Mouse (Mus musculus): ENCODE measurements around the gene Ublcp1.
A peak's percentile ranks its signal among the peaks of the same experiment; 100 is the strongest.
"Not testable (repeated sequence)": the region's sequence is repeated elsewhere in the genome, so short reads cannot be mapped to it uniquely, and the experiment has no call there.

The Ublcp1 gene

DNA sequence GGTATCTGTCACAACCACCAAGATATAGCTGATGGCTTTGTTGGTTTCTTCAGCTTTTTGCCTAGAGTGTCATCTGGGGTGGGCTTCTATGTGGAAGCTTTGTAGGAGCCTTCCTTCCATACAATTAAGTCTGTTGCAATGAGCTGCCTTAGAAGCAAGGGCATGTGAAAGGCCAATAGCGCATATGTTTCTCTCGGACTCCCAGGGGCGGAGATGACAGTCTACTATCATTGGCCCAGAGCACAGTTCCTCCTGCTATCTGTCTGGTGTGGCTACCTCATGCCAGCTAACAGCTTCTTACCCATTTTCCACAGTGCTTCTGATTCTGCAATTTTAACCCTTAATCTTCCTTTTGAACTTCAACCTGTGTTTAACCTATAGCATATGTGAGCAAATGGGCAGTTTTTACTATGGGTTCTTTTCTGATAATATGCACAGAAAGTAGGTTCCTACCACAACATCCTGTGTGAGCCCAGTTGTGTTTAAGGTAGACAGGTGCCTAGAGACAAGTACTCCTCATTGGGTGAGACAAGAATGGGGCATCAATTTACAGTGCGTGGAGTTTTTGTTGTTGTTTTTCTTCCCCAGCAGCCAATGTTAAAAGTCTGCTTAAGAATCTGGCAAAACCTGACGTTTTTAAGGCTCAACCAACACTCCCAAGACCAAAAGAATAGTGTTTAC lies 24.5 kb upstream of the Ublcp1 start:
- no peak for DNase-seq (ENCODE audit: low spot score)

DNA sequence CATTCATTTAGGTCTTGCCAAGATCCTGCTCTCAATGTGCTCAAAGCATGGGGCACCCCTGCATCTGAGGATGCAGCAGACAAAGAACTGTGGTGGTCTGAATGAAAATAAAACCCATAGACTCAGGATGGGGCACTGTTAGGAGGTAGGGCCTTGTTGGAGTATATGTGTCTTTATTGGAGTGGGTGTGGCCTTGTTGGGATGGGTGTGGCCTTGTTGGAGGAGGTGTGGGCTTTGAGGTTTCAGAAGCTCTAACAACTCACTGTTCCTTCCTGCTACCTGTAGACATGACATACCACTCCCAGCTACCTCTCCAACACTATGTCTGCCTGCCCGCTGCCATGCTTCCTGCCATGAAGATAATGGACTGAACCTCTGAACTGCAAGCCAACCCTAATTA lies 18.8 kb upstream of the Ublcp1 start:
- no peak for DNase-seq (ENCODE audit: low spot score)

DNA sequence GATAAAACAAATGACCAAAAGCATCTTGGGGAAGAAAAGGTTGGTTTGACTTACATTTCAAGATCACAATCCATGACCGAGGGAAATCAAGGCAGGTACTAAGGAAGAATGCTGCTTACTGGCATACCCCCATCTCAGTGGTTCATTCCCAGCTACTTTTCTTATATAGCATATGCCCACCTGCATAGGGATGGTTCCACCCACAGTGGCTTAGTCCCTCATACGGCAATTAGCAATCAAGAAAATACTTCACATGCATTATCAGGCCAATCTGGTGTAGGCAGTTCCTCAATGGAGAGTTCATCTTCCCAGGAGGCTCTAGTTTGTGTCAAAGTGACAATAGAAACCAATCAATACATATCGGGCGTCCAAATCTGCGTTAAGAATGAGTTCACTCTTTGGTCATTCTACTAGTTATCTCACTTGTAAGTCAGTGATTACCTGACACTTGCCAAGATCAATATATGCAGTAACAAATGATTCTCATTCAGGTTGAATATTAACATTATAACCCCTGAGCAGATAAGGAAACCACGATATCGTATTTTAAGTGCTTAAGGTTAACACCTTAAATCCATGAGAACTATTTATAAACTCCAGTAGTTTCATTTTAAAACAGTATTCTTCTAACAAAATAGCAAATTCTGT lies 14.9 kb upstream of the Ublcp1 start:
- DNase-seq (ENCODE audit: low spot score): no peak

DNA sequence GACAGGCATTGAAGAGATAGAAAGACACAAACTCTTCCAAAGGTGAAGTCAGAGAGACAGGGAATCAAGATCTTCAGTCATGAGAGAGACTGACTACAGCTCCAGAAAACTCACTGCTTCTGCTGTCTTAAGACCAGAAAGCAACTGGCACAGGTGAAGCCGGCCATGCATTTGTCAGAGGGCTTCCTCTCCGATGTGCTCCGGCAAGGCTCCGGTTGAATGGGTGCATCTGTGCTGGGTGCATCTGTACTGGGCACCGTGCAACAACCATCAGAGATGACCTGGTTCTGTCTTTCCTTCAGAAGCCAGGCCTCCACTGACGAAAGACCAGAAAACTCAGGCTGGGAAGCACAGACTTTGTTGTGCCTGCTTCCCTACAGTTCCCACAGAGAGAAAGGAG lies 9.9 kb upstream of the Ublcp1 start:
- DNase-seq (ENCODE audit: low spot score): no peak

DNA sequence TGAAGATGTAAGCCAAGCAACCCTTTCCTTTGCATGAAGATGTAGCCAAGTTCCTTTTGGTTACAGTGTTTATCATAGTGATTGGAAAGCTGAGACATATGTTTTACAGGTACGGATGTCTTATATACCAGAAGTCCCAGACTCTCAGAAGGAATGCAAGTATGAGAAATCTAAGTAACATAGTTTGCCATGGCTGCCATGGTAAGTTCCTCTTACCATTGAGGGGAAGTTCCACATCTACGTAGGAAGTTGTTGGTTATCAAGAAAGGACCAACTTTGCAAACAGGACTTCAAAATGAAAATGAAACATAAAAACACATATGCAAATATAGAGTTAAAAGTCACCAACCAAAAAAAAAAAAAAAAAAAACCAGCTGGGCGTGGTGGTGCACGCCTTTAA lies 8.1 kb upstream of the Ublcp1 start:
- no peak for DNase-seq (ENCODE audit: low spot score)

DNA sequence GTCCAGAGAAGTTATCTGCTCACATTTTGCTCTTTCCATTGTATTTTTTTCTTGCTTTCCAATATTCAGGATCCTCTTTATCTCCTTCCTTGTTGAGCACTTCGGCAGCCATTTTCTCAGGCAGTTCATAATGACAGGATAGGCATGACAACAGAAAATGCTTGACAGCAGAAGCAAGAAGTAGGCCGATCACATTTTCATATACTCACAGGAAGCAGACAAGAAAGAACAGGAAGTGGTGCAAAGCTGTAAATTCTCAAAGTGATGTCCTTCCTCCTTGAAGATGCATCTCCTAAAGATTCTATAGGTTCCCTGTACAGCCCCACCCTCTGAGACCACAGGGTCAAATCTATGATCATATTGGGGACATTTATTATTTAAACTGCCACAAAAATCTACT lies 6.1 kb upstream of the Ublcp1 start:
- DNase-seq (ENCODE audit: low spot score): no peak

DNA sequence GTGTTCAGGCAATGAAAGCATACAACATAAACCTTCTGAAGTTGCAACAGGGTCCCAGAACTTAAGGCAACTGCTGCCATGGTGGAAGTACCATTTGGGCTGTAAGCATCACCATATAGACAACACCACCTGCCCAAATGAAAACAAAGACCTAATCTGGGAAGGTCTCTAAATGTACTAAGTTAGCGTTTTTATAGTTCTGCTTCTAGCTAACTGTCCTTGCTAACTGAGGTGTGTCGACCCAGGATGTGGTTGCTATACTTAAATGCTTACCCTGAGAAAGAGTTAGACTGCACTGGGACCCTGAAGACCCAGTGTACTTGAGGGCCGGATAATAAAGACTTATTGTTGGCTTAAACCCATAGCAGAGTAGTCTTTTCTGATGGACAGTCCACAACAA lies 5.2 kb upstream of the Ublcp1 start:
- DNase-seq (ENCODE audit: low spot score): no peak

DNA sequence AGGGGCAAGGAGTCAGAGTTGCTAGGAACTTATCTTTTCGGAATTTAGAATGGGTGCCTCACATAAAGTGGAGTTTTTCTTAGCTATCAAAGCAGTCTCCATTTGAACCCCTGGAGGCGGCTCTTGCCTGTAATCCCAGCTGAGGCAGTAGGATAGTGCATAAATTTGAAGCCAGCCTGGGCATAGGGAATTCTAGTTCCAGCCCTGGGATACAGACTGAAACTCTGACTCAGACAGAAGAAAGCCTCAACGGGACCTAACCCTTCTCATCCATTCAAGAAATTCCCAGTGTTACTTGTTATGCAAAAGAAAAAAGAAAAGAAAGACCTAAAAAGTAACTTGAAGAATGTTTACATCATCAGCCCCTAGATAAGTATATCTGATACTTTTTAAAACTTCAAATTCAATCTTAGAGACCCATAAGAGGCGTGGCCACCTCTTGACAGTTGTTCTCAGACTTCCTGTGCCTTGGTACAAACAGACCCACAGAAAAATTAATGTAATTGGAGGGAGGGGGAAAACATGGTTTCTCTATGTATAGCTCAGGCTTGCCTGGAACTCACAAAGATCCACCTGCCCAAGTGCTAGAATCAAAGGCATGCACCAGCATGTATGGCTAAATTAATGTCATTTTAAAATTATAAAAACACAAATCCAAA lies 1.2 kb upstream of the Ublcp1 start:
- DNase-seq (ENCODE audit: low spot score): peak; percentile 16

DNA sequence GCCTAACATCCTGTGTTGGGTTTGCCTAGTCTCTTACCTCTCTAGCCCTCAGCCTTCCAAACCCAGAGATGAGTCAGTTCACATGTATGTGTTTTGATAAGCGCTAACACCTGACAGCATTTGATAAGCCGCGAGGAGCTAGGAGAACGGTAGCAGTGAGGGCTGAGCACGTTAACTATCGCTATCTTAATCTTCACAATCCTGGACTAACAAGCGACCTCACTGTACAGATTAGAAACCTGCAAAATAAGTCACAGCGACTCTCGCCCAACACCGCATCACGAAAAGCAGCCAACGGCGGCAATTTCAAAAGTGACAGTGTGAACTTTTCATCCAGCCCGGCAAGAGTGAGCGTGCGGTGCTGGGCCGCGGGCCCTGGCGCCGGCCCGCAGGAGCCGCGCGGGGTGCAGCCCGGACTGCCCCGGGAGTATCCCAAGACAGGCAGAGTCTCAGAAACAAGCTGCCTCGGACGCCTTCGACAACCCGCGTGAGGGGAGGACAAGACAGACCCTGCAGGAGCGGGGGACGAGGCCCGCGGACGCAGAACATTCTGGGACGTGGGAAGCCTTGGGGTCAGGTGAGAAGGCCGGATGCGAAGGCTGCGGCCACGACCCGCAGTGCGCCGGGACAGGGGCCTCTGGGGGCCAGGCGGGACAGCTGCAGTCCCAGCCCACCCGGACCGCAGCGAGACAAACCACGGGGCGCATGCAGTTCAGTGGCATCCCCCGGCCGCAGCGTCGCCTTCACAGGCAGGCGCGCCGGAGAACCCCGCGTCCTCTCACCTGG lies 459 bp downstream of the Ublcp1 start:
- no peak for DNase-seq (ENCODE audit: low spot score)

DNA sequence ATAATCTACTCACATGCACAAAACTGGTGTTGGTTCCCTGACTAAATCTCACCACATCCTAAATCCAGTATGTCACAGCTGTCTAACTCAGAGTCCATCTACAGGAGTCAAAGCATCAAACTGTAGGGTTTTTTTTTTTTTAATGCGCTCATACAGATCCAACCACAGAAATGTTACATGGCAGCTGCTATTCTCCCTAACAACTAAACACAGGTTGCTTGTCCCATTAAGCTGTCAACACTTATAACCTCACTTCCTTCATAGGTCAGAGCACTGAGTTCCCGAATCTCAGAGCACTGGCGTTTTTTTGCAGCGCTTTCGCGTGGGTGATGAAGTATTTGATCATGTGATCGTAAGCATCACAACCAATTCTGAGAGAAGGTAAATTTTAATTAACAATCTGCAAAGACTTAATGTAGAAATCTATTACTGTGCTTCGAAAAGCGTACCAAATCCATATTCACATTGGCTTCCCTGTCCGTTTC lies 1.9 kb downstream of the Ublcp1 start:
- DNase-seq (ENCODE audit: low spot score): no peak

DNA sequence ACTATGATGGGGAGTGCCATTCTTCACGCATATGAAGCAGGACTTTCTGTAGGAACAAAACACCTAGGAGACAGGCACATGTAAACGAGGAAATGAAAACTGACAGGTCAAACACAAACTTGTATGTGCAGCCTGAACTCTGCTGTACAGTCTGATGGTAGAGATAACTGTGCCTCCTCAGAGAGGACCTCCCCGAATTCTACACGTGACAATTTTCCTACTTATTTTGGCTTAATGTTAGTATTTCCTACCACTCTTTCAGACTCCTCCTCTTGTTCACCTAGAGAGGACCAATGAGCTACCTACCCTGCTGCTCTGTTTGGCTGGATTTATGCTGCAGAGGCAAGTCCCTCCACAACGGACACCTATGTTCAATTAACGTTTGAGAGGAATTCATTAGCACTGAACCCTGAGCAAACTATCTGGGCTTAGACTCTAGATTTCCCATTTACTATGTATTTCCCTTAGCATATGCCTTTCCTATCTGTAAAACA lies 3.3 kb downstream of the Ublcp1 start:
- no peak for DNase-seq (ENCODE audit: low spot score)

DNA sequence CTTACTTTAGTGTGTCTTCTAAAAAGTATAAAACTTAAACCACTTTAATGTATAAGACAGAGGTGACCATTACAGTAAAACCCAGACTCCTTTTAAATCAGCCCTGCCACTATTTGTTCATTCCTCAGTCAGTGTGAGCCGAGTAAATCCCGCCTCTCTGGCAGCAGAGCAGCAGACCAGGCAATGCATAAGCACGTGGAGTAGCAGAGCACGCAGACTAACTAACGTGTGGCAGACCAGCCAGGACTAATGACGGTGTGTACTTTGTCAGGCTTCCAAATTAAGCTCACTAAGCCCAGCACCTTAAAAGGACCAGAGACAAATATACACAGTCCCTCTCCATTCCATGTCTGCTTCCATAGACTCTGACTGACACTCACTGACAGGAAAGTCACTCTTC lies 8.8 kb downstream of the Ublcp1 start:
- DNase-seq (ENCODE audit: low spot score): no peak

DNA sequence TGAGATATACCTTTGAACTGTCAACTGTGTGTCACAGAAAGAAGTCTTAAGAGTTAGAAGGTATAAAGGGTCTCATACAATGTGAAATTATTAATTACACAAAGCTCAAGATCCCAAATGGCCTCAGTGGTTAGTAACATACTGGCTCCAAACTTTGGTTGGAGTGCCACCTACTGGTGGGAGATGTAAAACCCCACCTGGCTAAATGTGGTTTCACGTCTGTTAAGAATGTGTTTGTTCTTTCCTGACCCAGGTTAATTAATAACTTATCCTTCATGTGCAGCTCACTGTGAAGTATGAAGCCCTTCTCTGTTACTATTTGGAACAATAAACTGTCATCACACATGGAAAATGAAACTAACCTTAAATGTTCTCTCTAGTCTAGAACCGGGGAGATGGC lies 16.9 kb downstream of the Ublcp1 start:
- peak; percentile 76 for DNase-seq (ENCODE audit: low spot score)

DNA sequence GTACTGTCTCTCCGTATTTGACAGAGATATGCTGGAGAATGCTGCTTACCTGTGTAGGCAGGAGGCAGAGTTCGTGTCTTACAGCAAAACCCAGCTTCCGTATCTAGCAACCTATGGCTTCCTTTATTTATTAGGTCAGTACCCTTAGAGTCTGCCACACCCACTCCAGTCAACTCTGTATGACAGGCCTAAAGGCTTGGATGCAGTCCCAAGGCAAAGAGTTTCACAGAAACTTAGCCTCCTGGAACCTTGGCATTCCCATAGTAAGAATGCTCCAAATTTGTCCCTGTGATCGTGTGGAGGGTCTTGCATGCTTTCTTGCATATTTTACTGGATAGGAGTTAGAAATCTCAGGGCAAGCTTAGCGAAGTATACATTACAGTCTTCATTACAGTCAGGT lies 18.3 kb downstream of the Ublcp1 start:
- not testable (repeated sequence) for DNase-seq (ENCODE audit: low spot score)

DNA sequence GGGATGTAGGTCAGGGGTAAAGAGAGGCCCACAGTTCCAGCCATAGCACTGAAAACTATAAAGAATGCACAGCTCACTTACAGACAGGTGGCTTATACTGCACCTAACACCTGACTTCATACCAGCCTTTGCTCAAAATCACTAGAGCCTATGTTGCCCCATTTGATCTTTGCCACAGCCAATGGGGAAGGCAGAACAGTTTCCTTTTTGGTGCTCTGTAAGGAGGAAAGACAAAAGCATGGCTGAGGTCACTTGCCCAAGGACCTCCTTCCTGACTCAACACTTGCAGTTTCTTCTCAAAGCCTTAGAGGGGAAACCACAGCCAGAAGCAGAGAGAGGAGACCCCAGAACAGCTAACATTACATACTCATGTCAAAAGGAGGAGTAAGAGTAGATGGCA lies 19.3 kb downstream of the Ublcp1 start:
- DNase-seq (ENCODE audit: low spot score): no peak

DNA sequence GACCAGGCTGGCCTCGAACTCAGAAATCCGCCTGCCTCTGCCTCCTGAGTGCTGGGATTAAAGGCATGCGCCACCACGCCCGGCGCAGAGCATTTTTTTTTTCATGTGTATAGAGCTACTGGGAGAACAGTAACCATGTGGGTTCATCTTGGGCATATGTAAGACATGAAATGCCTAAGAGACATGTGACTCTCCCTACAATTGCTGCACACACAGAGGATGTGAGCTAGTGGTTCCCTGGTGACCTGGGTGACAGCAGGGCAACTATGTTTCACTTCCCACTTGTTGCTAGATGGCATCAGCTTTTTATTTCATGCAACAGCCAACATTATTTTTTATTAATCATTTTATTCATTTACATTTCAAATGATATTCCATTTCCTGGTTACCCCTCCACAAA lies 32.5 kb downstream of the Ublcp1 start:
- DNase-seq (ENCODE audit: low spot score): no peak

DNA sequence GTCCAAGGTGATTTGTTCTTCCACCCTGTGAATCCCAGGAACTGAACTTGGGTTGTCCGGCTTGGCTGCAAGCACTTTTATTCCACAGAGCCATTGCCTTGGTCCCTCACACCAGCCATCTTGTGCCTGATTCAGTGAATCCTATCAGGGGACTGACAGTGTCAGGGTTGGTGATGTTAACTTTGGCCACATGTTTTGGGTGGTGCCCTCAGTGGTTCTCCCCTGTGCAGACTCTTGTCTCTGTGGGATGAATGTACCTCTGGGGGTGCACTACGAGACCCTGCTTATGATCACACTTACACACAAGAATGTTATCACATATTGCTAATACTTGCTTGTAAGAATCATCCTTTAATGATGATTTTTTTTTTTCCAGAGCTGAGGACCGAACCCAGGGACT lies 40.3 kb downstream of the Ublcp1 start:
- no peak for DNase-seq (ENCODE audit: low spot score)

DNA sequence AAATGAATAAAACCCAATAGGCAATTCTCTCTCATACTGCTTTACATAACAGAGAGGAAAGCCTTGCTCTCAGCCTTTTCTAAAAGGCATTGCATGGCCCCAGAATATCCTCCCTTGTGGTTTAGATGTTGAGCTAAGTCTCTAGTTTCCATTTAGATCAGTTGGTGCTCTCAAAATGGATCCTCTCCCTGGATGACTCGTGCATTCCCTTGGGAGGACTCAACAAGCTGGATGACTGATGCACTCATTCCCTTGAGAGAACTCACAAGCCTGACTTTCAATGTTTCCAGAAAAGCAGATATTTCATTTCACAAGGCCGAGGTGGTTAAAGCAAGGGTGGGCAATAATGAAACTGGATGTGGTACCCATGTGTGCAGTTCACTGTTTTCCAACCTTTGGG lies 42.3 kb downstream of the Ublcp1 start:
- no peak for DNase-seq (ENCODE audit: low spot score)

DNA sequence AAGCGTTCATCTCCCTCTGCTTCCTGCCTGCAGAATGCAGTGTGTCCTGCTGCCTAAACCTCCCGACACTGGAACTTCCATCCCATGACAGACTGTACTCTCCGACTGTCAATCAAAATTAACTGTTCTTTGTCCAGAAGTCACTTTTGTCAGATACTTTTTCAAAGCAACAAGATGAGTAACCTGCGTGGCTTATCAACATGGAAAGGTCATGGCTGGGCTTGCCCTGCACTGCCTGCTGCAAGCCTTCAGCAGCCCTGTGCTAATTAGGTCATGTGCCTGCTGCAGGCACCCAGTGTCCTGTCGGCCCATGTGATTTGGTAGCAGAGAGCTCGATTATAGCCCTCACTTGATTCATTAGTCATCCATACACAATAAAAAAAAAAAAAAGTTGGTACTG lies 44.7 kb downstream of the Ublcp1 start:
- DNase-seq (ENCODE audit: low spot score): peak; percentile 9

DNA sequence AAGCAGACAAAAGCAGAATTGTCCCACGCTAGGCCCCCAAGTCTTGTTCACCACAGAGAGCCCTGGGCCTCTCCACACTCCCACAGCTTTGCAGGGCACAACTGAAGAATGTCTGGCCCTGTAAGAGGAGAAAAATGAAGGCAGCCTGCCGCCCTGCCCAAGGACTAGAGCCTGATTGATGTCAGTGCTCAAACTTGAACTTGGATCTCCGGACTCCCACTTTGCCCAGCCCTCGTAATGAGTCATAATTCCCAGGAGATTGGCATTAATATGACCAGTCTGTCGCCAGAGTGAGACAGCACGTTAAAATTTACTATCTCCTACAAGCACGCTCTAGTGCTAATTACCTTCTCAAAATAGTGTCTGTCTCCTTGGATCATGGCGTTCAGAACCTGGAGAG lies 45.3 kb downstream of the Ublcp1 start:
- DNase-seq (ENCODE audit: low spot score): no peak

DNA sequence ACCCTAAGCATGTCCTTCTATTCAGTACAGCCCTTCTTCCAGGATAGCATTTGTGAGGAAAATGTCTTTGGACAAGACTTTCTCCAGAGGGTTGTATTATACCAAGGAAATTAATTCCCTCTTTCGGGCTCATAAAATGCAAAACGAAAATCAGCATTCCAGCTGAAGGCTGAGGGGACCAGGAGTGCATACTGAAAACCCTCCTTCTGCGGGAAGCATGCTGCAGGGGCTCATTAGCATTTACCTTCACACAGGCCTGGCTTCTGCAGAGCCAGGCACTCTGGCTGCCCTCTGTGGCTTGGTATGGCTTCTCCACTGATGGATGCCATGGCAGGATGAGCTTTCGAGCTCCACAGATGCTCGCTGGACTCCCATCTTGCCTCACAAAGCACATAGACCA lies 46.3 kb downstream of the Ublcp1 start:
- no peak for DNase-seq (ENCODE audit: low spot score)

DNA sequence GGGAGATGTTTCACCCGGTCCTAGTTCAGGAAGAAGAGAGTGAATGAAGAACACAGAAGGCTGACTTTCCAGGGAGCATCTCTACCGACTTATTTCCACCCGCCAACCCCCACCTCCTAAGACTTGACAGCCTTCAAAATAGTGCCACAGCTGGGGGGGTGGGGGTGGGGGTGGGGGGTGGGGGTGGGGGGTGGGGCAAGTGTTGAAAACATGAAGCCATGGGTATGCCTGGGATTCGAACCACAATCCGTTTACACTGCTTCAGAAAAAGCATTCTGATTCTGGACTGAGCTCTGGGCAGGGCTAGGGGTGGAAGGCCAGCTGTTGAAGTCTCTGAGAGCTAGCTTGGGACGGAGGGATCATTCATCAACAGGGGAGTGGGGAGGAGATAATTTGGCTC lies 47.0 kb downstream of the Ublcp1 start:
- DNase-seq (ENCODE audit: low spot score): no peak
